In the genomic region with DNA sequence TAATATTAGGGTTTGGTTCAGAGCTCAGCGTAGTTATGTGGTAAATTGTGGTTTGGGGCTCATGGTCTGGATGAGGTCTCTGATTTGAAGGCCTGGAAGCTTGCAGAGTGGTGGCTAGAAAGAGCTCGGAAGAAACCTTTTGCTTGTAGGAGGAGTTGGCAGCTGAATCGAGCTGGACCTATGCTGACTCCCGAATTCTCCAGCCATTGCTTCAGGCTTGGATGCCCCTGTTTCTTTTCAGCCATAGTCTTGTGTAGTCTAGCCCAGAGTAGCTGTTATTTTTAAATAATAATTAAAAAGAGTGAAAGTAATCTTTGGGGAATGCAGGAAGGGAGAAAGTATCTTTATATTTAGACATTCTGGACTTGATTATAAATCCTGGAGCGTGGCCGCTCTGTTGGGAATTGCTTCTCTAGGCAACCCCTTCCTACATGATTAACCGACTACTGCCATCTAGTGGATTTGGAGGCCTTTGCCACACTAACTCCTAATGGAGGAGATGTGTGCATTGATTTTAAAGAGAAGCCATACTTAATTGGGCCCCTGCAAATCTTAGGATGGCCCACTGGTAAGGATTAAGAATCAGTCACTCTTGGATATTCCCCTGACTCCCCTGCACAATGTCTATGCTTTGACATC, we compare ENCODE assay signal across 8 mouse cellular contexts.
DNase-seq lines count a peak whose midpoint lies in the region; ATAC-seq and TF ChIP-seq lines count a peak whose summit lies in the region.

No protein-coding gene starts in this region.

- H3K4me2 ChIP-seq in embryonic facial prominence, embryonic 11.5 days (ENCODE audit: low read depth, low read length), result no peak overlapping the region

- no peak overlapping the region for H3K27ac ChIP-seq in embryonic facial prominence, embryonic 11.5 days (replicated peaks; ENCODE audit: low read depth, low read length)
- no peak overlapping the region for H3K27ac ChIP-seq in heart, adult 2 months

- peak; percentile 94 for DNase-seq in 3T3-L1 (ENCODE audit: low read depth, low spot score)
- peak; percentile 45 for DNase-seq in adrenal gland, adult 8-10 months
- peak; percentile 92 for DNase-seq in embryonic facial prominence, embryonic 11.5 days (ENCODE audit: low spot score)
- DNase-seq in heart, adult 2 months, result peak; percentile 33 to 37
- DNase-seq in kidney, adult 18-20 months, result peak; percentile 57
- peak; percentile 85 to 89 for DNase-seq in left cerebral cortex, postnatal 14 days (ENCODE audit: low spot score in 2 of 2)
- DNase-seq in neural tube, embryonic 10.5 days (ENCODE audit: extremely low spot score, low spot score), result peak; percentile 47
- DNase-seq in urinary bladder, postnatal 25 days (ENCODE audit: low spot score), result peak; percentile 13

- H3K79me2 ChIP-seq in heart, adult 2 months (replicated peaks; ENCODE audit: control insufficient read depth, insufficient read depth, low read length), result no peaks in the 10 kb centered on the region

- H3K9ac ChIP-seq in embryonic facial prominence, embryonic 11.5 days (replicated peaks; ENCODE audit: low read length), result no peak overlapping the region
- peak overlapping the region; percentile 34; the same call in 1 of the 2 replicates for H3K9ac ChIP-seq in heart, adult 2 months (ENCODE audit: low read depth, low read length)

- H3K27me3 ChIP-seq in embryonic facial prominence, embryonic 11.5 days (ENCODE audit: control insufficient read depth, insufficient read depth, low read length), result no peaks in the 10 kb centered on the region
- H3K27me3 ChIP-seq in heart, adult 2 months (ENCODE audit: control insufficient read depth, insufficient read depth, low read length), result no peaks in the 10 kb centered on the region

- H3K4me1 ChIP-seq in embryonic facial prominence, embryonic 11.5 days (ENCODE audit: control insufficient read depth, insufficient read depth, low read length), result no peaks in the 10 kb centered on the region
- H3K4me1 ChIP-seq in heart, adult 2 months (ENCODE audit: control insufficient read depth, insufficient read depth, low read length), result no peaks in the 10 kb centered on the region

- H3K4me3 ChIP-seq in embryonic facial prominence, embryonic 11.5 days (ENCODE audit: low read depth, low read length), result no peak overlapping the region
- H3K4me3 ChIP-seq in heart, adult 2 months, result no peak overlapping the region

- no peak for TF ChIP-seq EP300 in heart, adult 2 months (IDR thresholded peaks at IDR 0.05; ENCODE audit: insufficient read depth, low read depth, low read length)

- H3K36me3 ChIP-seq in embryonic facial prominence, embryonic 11.5 days (replicated peaks; ENCODE audit: control insufficient read depth, insufficient read depth, low read depth, low read length), result no peaks in the 10 kb centered on the region
- H3K36me3 ChIP-seq in heart, adult 2 months (ENCODE audit: control insufficient read depth, insufficient read depth, low read length), result no peaks in the 10 kb centered on the region

- TF ChIP-seq POLR2A in heart, adult 2 months (IDR thresholded peaks at IDR 0.05; ENCODE audit: insufficient read depth, low read depth, low read length), result no peak

- peak; percentile 52; the same call in 1 of the 2 replicates for ATAC-seq in embryonic facial prominence, embryonic 11.5 days (replicated peaks; ENCODE audit: insufficient number of reproducible peaks, low FRiP score, low TSS enrichment, low read depth)

- 34% methylated on average over 7 of the region's 7 CpGs for WGBS in embryonic facial prominence, embryonic 11.5 days
- 22% methylated on average over 7 of the region's 7 CpGs for WGBS in heart, adult 2 months

- peak; percentile 86 for TF ChIP-seq CTCF in heart, adult 2 months (IDR thresholded peaks at IDR 0.05)

- intact Hi-C loops in heart, adult 2 months (cut with DNase I), result loop anchor here (2.0 to 10.0 kb wide), 5 partner anchors 377 to 1090 kb away; partner anchors contain the start of genes Ncam1 and Tmprss5
- intact Hi-C loops in left cerebral cortex, postnatal 14 days (cut with DNase I), result loop anchor here (5.0 to 10.0 kb wide), 3 partner anchors 375 to 680 kb away; partner anchors contain the start of gene Ncam1

- no peaks in the 10 kb centered on the region for H3K9me3 ChIP-seq in embryonic facial prominence, embryonic 11.5 days (replicated peaks; ENCODE audit: control insufficient read depth, low read length)

Comparison
In these comparisons a context has a peak if more than half of its experiments do, and no peak if none do; other contexts are left out.
1. DNase-seq: peak in every context shown above with its lines; median percentile 94 in 3T3-L1; 92 in embryonic facial prominence, embryonic 11.5 days; 87 in left cerebral cortex, postnatal 14 days; 57 in kidney, adult 18-20 months; 47 in neural tube, embryonic 10.5 days; 45 in adrenal gland, adult 8-10 months; 35 in heart, adult 2 months; 13 in urinary bladder, postnatal 25 days.